Mouse (Mus musculus): Measurements from ENCODE around the gene Rbfox1.

The Rbfox1 gene
- long read RNA-seq, experiment 1 = 0 reads
- long read RNA-seq, experiment 2, partial matches to known transcripts = 0 of 1 reads
- long read RNA-seq, experiment 2, other reads (novel, unspliced or antisense) = 1 of 1 reads

- intact Hi-C loops (cut with DNase I) = loop anchor here (5.0 kb wide), 3 partner anchors 47 to 597 kb away; no protein-coding TSS in a partner anchor
These were observed at the start of gene Rbfox1 for GRCm38 (mm10) chr16:5884746-5885689. Rbfox1 (plus strand) TSS chr16:5885355.

DNA sequence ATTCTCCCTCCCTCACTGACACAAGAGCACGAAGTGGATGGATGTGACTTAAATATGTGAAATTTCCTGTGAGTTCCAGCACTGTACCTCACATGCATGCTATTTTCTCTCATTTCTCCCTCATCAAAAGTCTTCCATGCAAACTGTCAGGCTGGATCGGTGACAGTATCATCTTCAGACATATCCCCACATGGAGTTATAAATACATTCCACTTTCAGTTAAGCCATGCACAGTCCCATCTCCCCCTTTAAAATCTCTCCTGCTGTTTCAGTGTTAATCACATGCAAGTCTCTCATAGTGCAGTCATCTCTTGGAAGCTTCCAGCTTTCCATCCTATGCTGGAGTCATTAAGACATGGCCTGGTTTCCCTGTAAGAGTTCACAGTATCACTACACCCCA is 48.4 kb upstream of the Rbfox1 start:
- intact Hi-C loops (cut with DNase I) = no loop called here

DNA sequence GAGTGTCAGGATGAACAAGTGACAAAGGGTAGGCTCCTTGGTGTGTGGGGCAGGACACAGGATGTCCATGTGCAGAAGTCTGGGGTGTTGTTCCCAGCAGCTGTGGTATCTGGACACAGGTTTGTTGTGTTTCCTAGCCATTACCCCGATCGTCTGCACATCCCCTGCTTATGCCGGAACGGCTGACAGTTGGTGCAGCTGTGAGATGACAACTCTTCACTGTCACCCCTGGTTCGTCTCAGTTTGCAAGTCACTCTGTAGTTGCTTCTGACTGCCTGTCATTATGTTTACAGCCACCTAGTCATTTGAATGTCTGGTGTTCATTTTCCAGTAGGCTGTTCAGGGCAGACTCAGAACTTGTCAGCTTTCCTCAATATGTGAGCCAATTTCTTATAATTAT is 44.0 kb upstream of the Rbfox1 start:
- intact Hi-C loops (cut with DNase I) = no loop called here

DNA sequence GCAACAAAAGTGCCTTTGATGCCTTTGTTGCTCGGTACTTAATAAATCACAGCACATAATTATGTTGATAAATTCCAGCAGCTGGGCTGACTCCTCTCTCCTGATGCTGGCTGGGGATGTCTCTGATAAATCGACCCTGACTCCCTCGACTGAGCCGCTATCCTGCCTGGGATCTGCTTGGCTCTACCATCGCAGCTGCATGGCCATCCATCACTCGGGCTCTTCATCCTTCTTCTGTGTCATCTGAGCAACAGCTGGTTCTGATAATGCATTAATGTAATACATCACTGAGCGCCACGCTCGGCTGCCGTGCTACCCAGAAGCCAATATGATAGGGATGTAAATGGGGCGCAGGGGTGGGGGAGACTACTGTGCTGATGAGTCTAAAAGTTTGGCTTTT is 39.5 kb upstream of the Rbfox1 start:
- intact Hi-C loops (cut with DNase I) = no loop called here

GRCm38 (mm10) chr16:5853055-5853454 is 32.1 kb upstream of the Rbfox1 start:
- intact Hi-C loops (cut with DNase I) = no loop called here

GRCm38 (mm10) chr16:5864350-5864749 is 20.8 kb upstream of the Rbfox1 start:
- intact Hi-C loops (cut with DNase I) = no loop called here

GRCm38 (mm10) chr16:5866966-5867365 is 18.2 kb upstream of the Rbfox1 start:
- intact Hi-C loops (cut with DNase I) = no loop called here

DNA sequence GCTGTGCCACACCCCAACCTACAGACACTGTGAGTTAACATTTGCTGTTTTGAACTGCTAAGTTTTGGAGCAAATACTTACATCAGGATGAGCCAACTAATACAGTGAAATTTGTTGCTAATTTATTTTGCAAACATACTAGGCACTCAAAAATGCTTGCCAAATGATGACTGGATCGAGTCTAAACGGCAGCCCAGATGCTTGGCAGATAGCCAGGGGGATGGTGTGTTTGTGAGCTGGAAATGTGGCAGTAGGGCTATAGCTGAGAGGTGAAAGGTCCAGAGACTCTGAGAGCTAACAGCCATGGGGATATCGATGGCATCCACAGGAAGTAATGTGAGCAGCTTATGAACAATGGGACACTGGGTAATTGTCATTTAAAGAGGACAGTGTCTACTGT is 14.8 kb upstream of the Rbfox1 start:
- intact Hi-C loops (cut with DNase I) = no loop called here

DNA sequence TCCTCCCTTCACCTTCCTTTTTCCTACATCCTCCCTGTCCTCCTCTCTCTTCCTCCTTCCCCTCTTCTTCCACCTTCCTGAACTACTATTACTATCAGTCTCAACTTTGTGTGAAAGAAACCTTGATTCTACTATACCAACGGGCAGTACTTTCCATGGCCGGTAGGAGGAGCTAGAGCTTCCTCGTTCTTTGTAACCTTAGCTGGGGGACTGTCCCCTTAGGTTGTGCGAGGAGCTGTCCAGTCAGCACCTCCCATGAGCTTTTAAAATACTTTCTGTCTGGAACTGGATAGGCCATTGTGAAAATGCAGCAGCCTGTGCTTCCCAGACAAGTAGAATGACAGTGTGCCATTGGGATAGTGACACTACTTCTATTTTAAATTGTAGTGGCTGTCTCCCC is 3.3 kb upstream of the Rbfox1 start:
- intact Hi-C loops (cut with DNase I) = loop anchor here (5.0 kb wide), 3 partner anchors 50 to 600 kb away; no protein-coding TSS in a partner anchor

- intact Hi-C loops (cut with DNase I) = no loop called here
These were observed 515 bp downstream of the Rbfox1 start for GRCm38 (mm10) chr16:5885690-5886050.

GRCm38 (mm10) chr16:5895564-5895963 is 10.4 kb downstream of the Rbfox1 start:
- intact Hi-C loops (cut with DNase I) = loop anchor here (5.0 kb wide), 1 partner anchor 37 kb away; no protein-coding TSS in a partner anchor

DNA sequence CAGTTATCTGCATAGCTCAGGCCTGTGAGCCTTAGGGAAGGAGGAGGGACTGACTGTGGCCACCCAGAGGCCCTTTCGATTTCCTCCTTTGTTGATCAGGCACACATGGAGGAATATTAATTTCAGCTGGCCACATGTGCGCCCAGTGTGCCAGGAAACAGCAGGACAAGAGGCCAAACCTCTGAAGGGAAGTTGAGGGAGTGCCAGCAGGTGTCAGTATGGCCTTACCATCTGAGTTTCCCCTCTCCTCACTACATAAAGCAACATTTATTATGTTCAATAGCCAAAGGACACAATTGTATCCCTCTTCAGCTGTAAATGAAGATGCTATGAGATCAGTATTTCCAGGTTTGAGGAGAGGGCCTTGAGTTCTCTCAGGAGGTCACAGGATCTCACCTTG is 13.2 kb downstream of the Rbfox1 start:
- intact Hi-C loops (cut with DNase I) = loop anchor here (5.0 kb wide), 1 partner anchor 34 kb away; no protein-coding TSS in a partner anchor

- intact Hi-C loops (cut with DNase I) = no loop called here
These were observed 25.6 kb downstream of the Rbfox1 start for GRCm38 (mm10) chr16:5910742-5911141.

DNA sequence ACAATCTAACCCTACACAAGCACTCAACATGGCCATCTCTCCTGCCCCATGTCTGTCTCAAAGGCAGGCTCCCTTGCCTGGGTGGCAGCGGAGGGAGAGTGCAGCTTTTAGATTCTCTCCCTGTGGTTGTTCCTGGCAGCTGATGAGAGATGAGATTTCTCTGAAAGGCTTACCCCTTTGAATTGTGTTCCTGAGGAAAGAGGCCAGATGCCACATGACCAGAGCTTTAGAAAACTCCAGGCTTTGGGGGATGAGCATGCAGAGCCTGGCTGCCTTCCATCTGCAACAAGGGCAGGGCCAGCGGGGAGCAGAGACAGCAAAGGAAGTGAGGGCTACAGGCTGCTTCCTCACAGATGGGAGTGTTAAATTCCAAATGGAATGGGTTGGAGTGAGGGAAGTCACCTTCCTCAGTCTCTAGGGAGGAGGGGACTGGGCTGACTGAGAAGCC is 26.7 kb downstream of the Rbfox1 start:
- intact Hi-C loops (cut with DNase I) = no loop called here

DNA sequence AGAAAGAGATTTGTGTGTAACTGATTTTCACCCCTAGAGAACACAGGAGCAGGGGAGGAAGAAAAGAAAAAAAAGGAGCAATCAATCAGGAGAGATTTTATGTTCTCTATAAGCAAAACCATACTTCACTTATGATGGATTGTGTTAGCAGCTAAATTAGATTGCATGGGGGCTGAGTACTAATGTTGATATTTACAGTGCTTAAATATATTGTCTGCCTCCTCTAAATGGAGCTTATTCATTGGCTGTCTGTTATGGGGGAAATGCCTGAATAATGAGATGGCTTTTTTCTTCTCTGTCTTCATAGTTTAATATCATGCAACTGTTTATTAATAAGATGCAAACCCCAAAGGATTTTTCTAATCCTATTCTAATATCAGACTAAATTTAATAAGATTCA is 32.8 kb downstream of the Rbfox1 start:
- intact Hi-C loops (cut with DNase I) = no loop called here

DNA sequence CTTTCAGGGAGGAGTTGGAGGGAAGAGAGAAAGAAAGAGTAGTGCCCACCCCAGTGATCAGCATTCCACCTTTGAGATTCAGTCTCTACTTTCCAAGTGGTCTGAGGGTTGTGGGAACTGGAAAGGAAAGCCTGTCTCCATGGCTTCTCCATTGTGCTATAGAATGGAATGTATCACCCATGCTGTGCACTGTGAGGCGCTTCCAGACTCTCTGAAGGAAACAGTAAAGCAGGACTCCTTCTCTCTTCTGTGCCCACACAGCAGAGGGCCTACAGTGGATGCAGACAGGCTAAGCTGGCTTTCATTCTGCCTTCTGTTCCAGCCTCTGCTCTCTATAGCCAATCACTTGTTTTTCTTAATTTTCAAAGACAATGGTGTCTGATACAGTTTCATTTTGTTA is 41.8 kb downstream of the Rbfox1 start:
- intact Hi-C loops (cut with DNase I) = no loop called here

- intact Hi-C loops (cut with DNase I) = loop anchor here (5.0 kb wide), 3 partner anchors 34 to 459 kb away; no protein-coding TSS in a partner anchor
These were observed 46.5 kb downstream of the Rbfox1 start for GRCm38 (mm10) chr16:5931680-5932079.

- intact Hi-C loops (cut with DNase I) = no loop called here
These were observed 54.9 kb downstream of the Rbfox1 start for GRCm38 (mm10) chr16:5940016-5940415.

DNA sequence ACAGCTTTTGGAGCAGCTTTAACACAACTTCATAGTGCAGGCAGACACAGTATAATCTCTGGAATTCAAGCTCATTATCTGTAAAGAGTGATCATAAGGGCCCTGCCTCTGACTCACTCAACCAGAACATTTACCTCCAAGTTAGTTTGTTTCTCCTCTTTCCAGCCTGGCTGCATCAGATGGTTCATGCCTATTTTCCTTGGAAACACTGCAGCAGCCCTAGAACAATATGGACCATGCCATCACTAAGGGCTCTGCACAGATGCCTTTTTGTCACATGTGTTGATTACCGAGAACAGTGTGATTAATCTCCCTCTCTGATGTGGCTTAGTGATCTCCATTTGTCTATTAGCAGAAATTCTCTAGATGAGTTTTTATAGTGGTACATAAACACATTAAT is 60.5 kb downstream of the Rbfox1 start:
- intact Hi-C loops (cut with DNase I) = no loop called here

DNA sequence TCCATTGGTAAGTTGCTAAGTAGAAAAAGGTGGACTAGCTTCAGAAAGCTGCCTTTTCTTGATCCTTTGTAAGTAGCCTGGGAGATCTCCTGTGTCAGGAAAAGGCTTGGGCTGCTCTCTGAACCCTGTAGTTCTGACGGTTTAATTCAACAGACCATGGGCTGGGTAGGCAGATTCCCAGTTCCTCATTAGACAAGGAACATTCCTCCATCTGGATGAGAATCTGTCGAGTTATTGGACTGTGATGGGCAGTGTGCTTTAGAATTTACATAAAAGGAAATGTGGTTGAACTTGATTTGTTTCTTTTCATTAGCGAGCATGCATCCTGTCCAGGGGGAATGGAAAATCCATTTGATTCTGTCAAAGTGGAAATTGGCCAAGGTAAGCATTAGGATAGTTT is 68.0 kb downstream of the Rbfox1 start:
- intact Hi-C loops (cut with DNase I) = no loop called here

DNA sequence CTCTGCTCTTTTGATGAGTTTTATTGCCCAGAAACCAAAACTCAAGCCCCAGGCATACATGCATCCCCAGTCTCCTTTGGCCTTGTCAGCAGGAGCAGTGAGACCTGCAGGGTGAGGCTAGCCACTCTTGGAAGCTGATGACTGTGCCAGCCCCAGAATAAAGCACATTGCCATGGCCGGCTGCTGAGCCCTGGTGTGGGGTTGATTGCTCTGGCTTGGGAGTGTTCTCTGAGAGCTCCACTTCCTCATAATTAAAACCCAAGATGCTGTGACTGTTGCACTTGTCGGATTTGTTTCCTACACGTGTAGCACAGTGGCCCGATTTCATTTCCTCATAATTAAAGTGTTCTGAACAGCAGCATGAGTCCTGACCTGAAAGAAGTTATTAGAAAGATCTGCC is 72.3 kb downstream of the Rbfox1 start:
- intact Hi-C loops (cut with DNase I) = no loop called here

GRCm38 (mm10) chr16:5961786-5962185 is 76.6 kb downstream of the Rbfox1 start:
- intact Hi-C loops (cut with DNase I) = no loop called here

- intact Hi-C loops (cut with DNase I) = no loop called here
These were observed 89.0 kb downstream of the Rbfox1 start for GRCm38 (mm10) chr16:5974172-5974571.

All from adrenal gland (tissue).